Mouse (Mus musculus) retina, adult 2 months (tissue): ENCODE data around the gene Dop1b.

ENCODE experiments used
- DNase-seq: peaks from one replicate; pipeline ENCODE4 v3.0.0-alpha.2; 2012; ENCODE audit warnings: low read depth, low spot score

The Dop1b gene

DNA sequence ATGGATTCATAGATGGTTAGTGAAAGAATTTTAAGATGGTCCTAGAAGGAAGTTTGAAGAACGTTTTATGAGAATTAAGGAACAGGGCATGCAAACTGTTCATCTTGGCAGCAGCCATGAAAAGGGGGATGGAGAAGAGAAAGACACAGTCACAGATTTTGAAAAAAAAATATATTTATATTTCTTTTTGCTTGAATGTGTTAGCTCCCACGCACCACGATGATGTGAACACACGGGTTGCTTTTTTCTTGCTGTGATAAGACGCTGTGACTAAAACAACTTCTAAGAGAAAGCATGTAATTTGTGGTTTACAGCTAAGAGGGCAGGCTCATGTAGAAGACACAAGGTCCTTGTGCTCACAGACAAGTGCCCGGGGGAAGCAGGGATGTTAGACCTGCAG, 115.2 kb downstream of the Dop1b start:
- no peak for DNase-seq

DNA sequence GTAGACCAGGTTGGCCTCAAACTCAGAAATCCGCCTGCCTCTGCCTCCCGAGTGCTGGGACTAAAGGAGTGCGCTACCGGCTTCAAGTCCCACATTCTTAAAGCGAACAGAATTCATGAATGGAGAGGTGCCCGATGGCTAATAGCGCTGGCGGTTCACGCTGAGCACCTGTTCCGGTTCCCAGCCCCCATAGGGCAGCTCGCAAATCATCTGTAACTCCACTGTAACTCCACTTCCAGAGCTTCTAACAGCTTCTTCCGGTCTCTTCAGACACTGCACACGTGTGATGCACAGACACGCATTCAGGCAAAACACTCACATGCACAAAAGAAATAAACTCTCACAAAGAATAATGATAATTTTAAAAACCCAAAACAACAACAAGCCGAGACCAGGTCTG, 117.8 kb downstream of the Dop1b start:
- no peak for DNase-seq

DNA sequence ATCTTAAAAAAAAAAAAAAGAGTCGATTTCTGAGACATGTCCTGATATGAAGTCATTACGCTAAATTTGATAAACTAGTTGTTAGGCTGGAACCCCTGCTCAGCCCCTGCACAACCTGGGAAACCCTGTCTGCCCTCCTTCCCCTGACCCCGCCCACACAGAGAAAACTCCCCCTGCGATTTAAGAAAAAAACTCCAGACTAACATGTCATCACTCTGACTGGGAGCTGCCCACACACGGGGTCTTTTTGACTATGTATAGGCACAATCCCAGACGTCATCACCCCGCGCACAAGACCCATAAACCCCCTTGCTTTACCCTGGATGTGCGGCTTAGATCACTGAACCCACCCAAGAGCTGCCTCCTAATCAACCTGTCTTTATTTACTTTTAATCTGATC, 118.4 kb downstream of the Dop1b start:
- DNase-seq = no peak

- peak; percentile 46 for DNase-seq
Measured at GRCm38 (mm10) chr16:93830916-93831315, 119.2 kb downstream of the Dop1b start.

DNA sequence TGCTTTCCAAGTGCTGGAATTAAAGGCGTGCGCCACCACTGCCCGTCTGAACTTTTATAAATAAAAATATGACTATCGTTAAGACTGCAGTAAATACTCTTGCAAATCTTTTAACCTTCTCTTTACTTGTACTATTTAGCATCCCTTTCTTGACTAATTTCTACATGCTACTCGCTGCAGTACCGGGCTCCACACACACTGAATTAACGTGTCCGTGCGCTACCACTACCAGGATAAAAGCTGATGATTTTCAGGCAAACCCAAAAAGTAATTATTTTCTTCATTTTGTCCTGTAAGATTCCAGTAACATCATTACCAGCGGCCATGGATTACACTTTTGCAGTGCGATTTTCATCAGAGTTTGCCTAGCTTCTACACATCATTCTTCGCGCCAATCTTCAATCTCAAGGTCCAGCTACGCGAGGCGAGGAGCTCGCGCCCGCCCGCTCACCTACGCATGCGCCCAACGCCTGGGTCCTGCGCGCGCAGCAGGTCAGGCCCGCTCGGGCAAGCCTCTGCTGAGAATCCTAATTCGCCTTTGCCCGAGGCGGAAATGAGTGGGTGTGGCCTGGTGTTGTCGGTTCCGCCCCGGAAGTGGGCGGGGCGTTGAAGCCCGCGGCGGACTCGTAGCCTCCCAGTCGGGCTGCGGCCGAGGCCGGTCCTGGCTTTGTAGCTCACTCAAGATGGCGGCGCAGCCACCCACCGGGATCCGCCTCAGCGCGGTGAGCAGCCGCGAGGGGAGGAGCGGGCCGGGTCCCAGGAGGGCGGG, 120.1 kb downstream of the Dop1b start, which contains the start of gene Morc3:
Gene Morc3, plus strand, starts transcription at position 495 of the 769 bp plus-strand sequence.
- peak; percentile 99 for DNase-seq

DNA sequence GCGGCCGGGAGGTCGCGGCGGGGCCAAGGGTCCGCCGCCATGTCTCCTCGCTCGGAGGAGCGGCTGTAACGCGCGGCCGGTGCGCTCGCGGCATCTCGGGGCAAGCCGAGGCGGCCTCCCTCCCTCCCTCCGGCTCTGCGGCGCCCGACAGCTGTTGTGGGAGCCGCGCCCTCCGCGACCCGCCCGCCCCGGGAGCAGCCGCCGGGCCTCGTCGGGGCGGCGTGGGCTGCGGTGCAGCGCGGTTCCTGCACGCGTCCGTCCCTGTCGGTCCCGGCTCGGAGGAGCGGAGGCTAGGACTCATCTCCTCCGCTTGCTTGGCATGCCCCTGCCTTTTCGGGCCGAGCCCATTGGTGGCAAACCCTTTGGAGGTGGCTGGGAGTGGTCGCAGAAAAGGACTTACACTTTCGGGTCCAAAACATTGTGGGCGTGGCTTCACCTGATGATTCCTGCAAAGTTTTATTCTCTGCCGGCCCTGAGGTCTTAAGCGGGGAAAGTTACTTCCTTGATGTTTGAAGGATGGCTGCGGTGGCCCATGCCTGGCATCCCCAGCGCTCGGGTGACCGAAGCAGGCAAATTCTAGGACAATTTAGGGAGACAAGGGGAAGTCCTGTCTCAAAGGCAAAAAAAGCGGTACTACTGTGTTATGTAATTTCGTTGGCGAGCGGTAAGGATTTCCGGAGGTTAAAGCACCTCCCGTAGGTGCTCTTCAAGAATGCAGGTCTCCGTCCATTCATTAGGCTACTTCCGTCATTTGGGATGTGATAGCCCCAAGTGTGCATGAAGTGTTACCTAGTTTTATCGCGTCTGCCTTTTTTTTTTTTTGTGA, 121.0 kb downstream of the Dop1b start:
- DNase-seq = no peak

- no peak for DNase-seq
Measured at GRCm38 (mm10) chr16:93833551-93833950, 121.8 kb downstream of the Dop1b start.

DNA sequence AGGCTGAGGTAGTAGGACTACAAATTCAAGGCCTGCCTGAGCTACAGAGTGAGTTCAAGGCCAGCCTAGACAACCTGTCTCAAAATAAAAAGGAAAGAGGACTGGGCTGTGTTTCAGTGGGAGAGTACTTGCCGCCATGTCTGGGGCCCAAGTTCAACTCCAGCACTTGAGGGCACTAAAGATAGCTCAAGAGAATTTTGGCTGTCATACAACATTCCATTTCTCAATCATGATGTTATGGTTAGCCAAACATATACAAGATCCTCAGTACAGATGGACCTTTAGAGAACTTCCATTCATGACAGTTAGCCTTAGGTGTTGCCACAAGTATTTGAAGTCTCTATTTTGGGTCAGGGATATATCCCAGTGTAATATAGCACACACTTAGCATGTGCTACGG, 122.4 kb downstream of the Dop1b start:
- DNase-seq = no peak

GRCm38 (mm10) chr16:93839049-93839448, 127.3 kb downstream of the Dop1b start:
- no peak for DNase-seq

- no peak for DNase-seq
Measured at GRCm38 (mm10) chr16:93850527-93850926, 138.8 kb downstream of the Dop1b start.

- DNase-seq = no peak
Measured at GRCm38 (mm10) chr16:93859967-93860366, 148.3 kb downstream of the Dop1b start.
